Mouse (Mus musculus): ENCODE measurements at regions not wholly inside any gene's neighbourhood (a gene's known extent, or its start where the extent isn't known, plus 50 kb on each side); places are given as distances from the start of the nearest gene placed in this dataset.
"Not testable (repeated sequence)": the region's sequence is repeated elsewhere in the genome, so short reads cannot be mapped to it uniquely, and the experiment has no call there.

GRCm38 (mm10) chr3:16533643-16534042 is 527.4 kb upstream of the Gm5150 start:
- no peaks in the 10 kb centered on the region for H3K9me3 ChIP-seq (ENCODE audit: control insufficient read depth, low read length)
- H3K36me3 ChIP-seq (ENCODE audit: control insufficient read depth, insufficient read depth): no peaks in the 10 kb centered on the region
- no peaks in the 10 kb centered on the region for H3K27me3 ChIP-seq (replicated peaks; ENCODE audit: control insufficient read depth, insufficient read depth, low read length)
- no peak overlapping the region for H3K9ac ChIP-seq (replicated peaks; ENCODE audit: low read depth, low read length)
- H3K4me1 ChIP-seq (replicated peaks; ENCODE audit: control insufficient read depth, insufficient read depth, low read length): no peaks in the 10 kb centered on the region
- ATAC-seq: no peak
- H3K27ac ChIP-seq (ENCODE audit: low read length): no peak overlapping the region
- H3K4me2 ChIP-seq (ENCODE audit: low read length): no peak overlapping the region
- H3K4me3 ChIP-seq (replicated peaks; ENCODE audit: low read length): no peak overlapping the region

- not testable (repeated sequence) for ATAC-seq; H3K9me3 ChIP-seq (ENCODE audit: control insufficient read depth, low read length); H3K4me2 ChIP-seq (ENCODE audit: low read length); H3K4me3 ChIP-seq (replicated peaks; ENCODE audit: low read length); H3K27ac ChIP-seq (ENCODE audit: low read length); H3K27me3 ChIP-seq (replicated peaks; ENCODE audit: control insufficient read depth, insufficient read depth, low read length); H3K9ac ChIP-seq (replicated peaks; ENCODE audit: low read depth, low read length); H3K36me3 ChIP-seq (ENCODE audit: control insufficient read depth, insufficient read depth); H3K4me1 ChIP-seq (replicated peaks; ENCODE audit: control insufficient read depth, insufficient read depth, low read length)
- 89% methylated on average over 6 of the region's 6 CpGs for WGBS
Observed at GRCm38 (mm10) chr3:16527511-16527910, 521.3 kb upstream of the Gm5150 start.

- H3K27ac ChIP-seq (ENCODE audit: low read length); H3K9ac ChIP-seq (replicated peaks; ENCODE audit: low read depth, low read length); H3K36me3 ChIP-seq (ENCODE audit: control insufficient read depth, insufficient read depth); H3K4me2 ChIP-seq (ENCODE audit: low read length); ATAC-seq; H3K4me3 ChIP-seq (replicated peaks; ENCODE audit: low read length); H3K27me3 ChIP-seq (replicated peaks; ENCODE audit: control insufficient read depth, insufficient read depth, low read length); H3K9me3 ChIP-seq (ENCODE audit: control insufficient read depth, low read length); H3K4me1 ChIP-seq (replicated peaks; ENCODE audit: control insufficient read depth, insufficient read depth, low read length): not testable (repeated sequence)
- 80% methylated on average over 3 of the region's 3 CpGs for WGBS
Observed at GRCm38 (mm10) chr3:16488431-16488830, 482.2 kb upstream of the Gm5150 start.

- Histone ChIP-seq H3K4me3 (replicated peaks; ENCODE audit: low read length) (no peak overlapping the region), H3K27me3 (replicated peaks; ENCODE audit: control insufficient read depth, insufficient read depth, low read length) (no peaks in the 10 kb centered on the region), H3K4me2 (ENCODE audit: low read length) (no peak overlapping the region), H3K9ac (replicated peaks; ENCODE audit: low read depth, low read length) (no peak overlapping the region), H3K36me3 (ENCODE audit: control insufficient read depth, insufficient read depth) (no peaks in the 10 kb centered on the region), H3K4me1 (replicated peaks; ENCODE audit: control insufficient read depth, insufficient read depth, low read length) (no peaks in the 10 kb centered on the region), H3K9me3 (ENCODE audit: control insufficient read depth, low read length) (no peaks in the 10 kb centered on the region), H3K27ac (ENCODE audit: low read length) (no peak overlapping the region)
- WGBS: 54% methylated on average over 1 of the region's 1 CpGs
- ATAC-seq: no peak
Observed at GRCm38 (mm10) chr3:16482750-16483149, 476.5 kb upstream of the Gm5150 start.

GRCm38 (mm10) chr3:16471360-16471759 is 465.1 kb upstream of the Gm5150 start:
- WGBS: 89% methylated on average over 1 of the region's 1 CpGs
- Histone ChIP-seq H3K27ac (ENCODE audit: low read length) (no peak overlapping the region), H3K27me3 (replicated peaks; ENCODE audit: control insufficient read depth, insufficient read depth, low read length) (no peaks in the 10 kb centered on the region)

GRCm38 (mm10) chr3:16466388-16466787 is 460.2 kb upstream of the Gm5150 start:
- Histone ChIP-seq H3K9ac (replicated peaks; ENCODE audit: low read depth, low read length) (peak overlapping the region; percentile 44; the same call in 1 of the 2 replicates), H3K36me3 (ENCODE audit: control insufficient read depth, insufficient read depth) (no peaks in the 10 kb centered on the region), H3K4me1 (replicated peaks; ENCODE audit: control insufficient read depth, insufficient read depth, low read length) (no peaks in the 10 kb centered on the region), H3K4me3 (replicated peaks; ENCODE audit: low read length) (peak overlapping the region; percentile 25), H3K27me3 (replicated peaks; ENCODE audit: control insufficient read depth, insufficient read depth, low read length) (no peaks in the 10 kb centered on the region), H3K27ac (ENCODE audit: low read length) (no peak overlapping the region), H3K9me3 (ENCODE audit: control insufficient read depth, low read length) (no peaks in the 10 kb centered on the region), H3K4me2 (ENCODE audit: low read length) (peak overlapping the region; percentile 41)
- WGBS: 9% methylated on average over 9 of the region's 9 CpGs
- peak; percentile 92 for ATAC-seq

More at GRCm38 (mm10) chr3:16471360-16471759, 465.1 kb upstream of the Gm5150 start:
- Histone ChIP-seq H3K4me2 (ENCODE audit: low read length) (no peak overlapping the region), H3K9me3 (ENCODE audit: control insufficient read depth, low read length) (no peaks in the 10 kb centered on the region), H3K36me3 (ENCODE audit: control insufficient read depth, insufficient read depth) (no peaks in the 10 kb centered on the region), H3K4me1 (replicated peaks; ENCODE audit: control insufficient read depth, insufficient read depth, low read length) (no peaks in the 10 kb centered on the region), H3K9ac (replicated peaks; ENCODE audit: low read depth, low read length) (no peak overlapping the region), H3K4me3 (replicated peaks; ENCODE audit: low read length) (no peak overlapping the region)
- ATAC-seq: no peak

- H3K4me2 ChIP-seq (ENCODE audit: low read length): no peak overlapping the region
- H3K27me3 ChIP-seq (replicated peaks; ENCODE audit: control insufficient read depth, insufficient read depth, low read length): no peaks in the 10 kb centered on the region
- no peaks in the 10 kb centered on the region for H3K36me3 ChIP-seq (ENCODE audit: control insufficient read depth, insufficient read depth)
- no peak overlapping the region for H3K27ac ChIP-seq (ENCODE audit: low read length)
- no peak overlapping the region for H3K4me3 ChIP-seq (replicated peaks; ENCODE audit: low read length)
- H3K4me1 ChIP-seq (replicated peaks; ENCODE audit: control insufficient read depth, insufficient read depth, low read length): no peaks in the 10 kb centered on the region
- no peak for ATAC-seq
- WGBS: 81% methylated on average over 3 of the region's 3 CpGs
- H3K9ac ChIP-seq (replicated peaks; ENCODE audit: low read depth, low read length): no peak overlapping the region
- no peaks in the 10 kb centered on the region for H3K9me3 ChIP-seq (ENCODE audit: control insufficient read depth, low read length)
Observed at GRCm38 (mm10) chr3:16465357-16465756, 459.1 kb upstream of the Gm5150 start.

- Histone ChIP-seq H3K27ac (ENCODE audit: low read length) (no peak overlapping the region), H3K4me2 (ENCODE audit: low read length) (no peak overlapping the region), H3K36me3 (ENCODE audit: control insufficient read depth, insufficient read depth) (no peaks in the 10 kb centered on the region), H3K4me1 (replicated peaks; ENCODE audit: control insufficient read depth, insufficient read depth, low read length) (no peaks in the 10 kb centered on the region), H3K9ac (replicated peaks; ENCODE audit: low read depth, low read length) (no peak overlapping the region), H3K27me3 (replicated peaks; ENCODE audit: control insufficient read depth, insufficient read depth, low read length) (no peaks in the 10 kb centered on the region), H3K4me3 (replicated peaks; ENCODE audit: low read length) (no peak overlapping the region), H3K9me3 (ENCODE audit: control insufficient read depth, low read length) (no peaks in the 10 kb centered on the region)
- no peak for ATAC-seq
- WGBS: 78% methylated on average over 2 of the region's 2 CpGs
Observed at GRCm38 (mm10) chr3:16464301-16464700, 458.1 kb upstream of the Gm5150 start.

GRCm38 (mm10) chr3:16433033-16433432 is 426.8 kb upstream of the Gm5150 start:
- ATAC-seq: no peak
- H3K36me3 ChIP-seq (ENCODE audit: control insufficient read depth, insufficient read depth): no peaks in the 10 kb centered on the region

GRCm38 (mm10) chr3:16431819-16432115 is 425.5 kb upstream of the Gm5150 start:
- ATAC-seq: no peak; the same call in 1 of the 2 replicates

More at GRCm38 (mm10) chr3:16433033-16433432, 426.8 kb upstream of the Gm5150 start:
- Histone ChIP-seq H3K27ac (ENCODE audit: low read length) (no peak overlapping the region), H3K4me2 (ENCODE audit: low read length) (no peak overlapping the region), H3K4me1 (replicated peaks; ENCODE audit: control insufficient read depth, insufficient read depth, low read length) (peaks cover 4% of the 10 kb centered on the region; the same call in 1 of the 2 replicates), H3K4me3 (replicated peaks; ENCODE audit: low read length) (no peak overlapping the region), H3K27me3 (replicated peaks; ENCODE audit: control insufficient read depth, insufficient read depth, low read length) (no peaks in the 10 kb centered on the region), H3K9ac (replicated peaks; ENCODE audit: low read depth, low read length) (no peak overlapping the region), H3K9me3 (ENCODE audit: control insufficient read depth, low read length) (no peaks in the 10 kb centered on the region)

More at GRCm38 (mm10) chr3:16431819-16432115, 425.5 kb upstream of the Gm5150 start:
- Histone ChIP-seq H3K4me1 (replicated peaks; ENCODE audit: control insufficient read depth, insufficient read depth, low read length) (peaks cover 4% of the 10 kb centered on the region; the same call in 1 of the 2 replicates), H3K4me3 (replicated peaks; ENCODE audit: low read length) (no peak overlapping the region), H3K9me3 (ENCODE audit: control insufficient read depth, low read length) (no peaks in the 10 kb centered on the region), H3K27me3 (replicated peaks; ENCODE audit: control insufficient read depth, insufficient read depth, low read length) (no peaks in the 10 kb centered on the region), H3K9ac (replicated peaks; ENCODE audit: low read depth, low read length) (no peak overlapping the region), H3K4me2 (ENCODE audit: low read length) (no peak overlapping the region), H3K27ac (ENCODE audit: low read length) (no peak overlapping the region), H3K36me3 (ENCODE audit: control insufficient read depth, insufficient read depth) (no peaks in the 10 kb centered on the region)

All from forebrain, embryonic 16.5 days (tissue).